Mouse (Mus musculus): ENCODE data around the gene Ccdc102a.

The Ccdc102a gene

GRCm38 (mm10) chr8:94922176-94922575, 4.3 kb upstream of the Ccdc102a start:
- DNase-seq (ENCODE audit: low read depth, low spot score): no peak

- DNase-seq (ENCODE audit: low read depth, low spot score): no peak
These were observed 1.4 kb upstream of the Ccdc102a start for GRCm38 (mm10) chr8:94919256-94919655.

- DNase-seq (ENCODE audit: low read depth, low spot score): peak; percentile 64
These were observed 546 bp downstream of the Ccdc102a start for GRCm38 (mm10) chr8:94917352-94917751.

- no peak for DNase-seq (ENCODE audit: low read depth, low spot score)
These were observed 956 bp downstream of the Ccdc102a start for GRCm38 (mm10) chr8:94916960-94917324.

- no peak for DNase-seq (ENCODE audit: low read depth, low spot score)
These were observed 1.5 kb downstream of the Ccdc102a start for GRCm38 (mm10) chr8:94916311-94916959.

GRCm38 (mm10) chr8:94914701-94915101, 3.2 kb downstream of the Ccdc102a start:
- DNase-seq (ENCODE audit: low read depth, low spot score): no peak

- DNase-seq (ENCODE audit: low read depth, low spot score): no peak
These were observed 3.6 kb downstream of the Ccdc102a start for GRCm38 (mm10) chr8:94914256-94914655.

GRCm38 (mm10) chr8:94913061-94913660, 4.7 kb downstream of the Ccdc102a start:
- DNase-seq (ENCODE audit: low read depth, low spot score): peak; percentile 55

- DNase-seq (ENCODE audit: low read depth, low spot score): peak; percentile 76
These were observed 9.1 kb downstream of the Ccdc102a start for GRCm38 (mm10) chr8:94908847-94909246.

GRCm38 (mm10) chr8:94907591-94908300, 10.2 kb downstream of the Ccdc102a start:
- DNase-seq (ENCODE audit: low read depth, low spot score): no peak

- no peak for DNase-seq (ENCODE audit: low read depth, low spot score)
These were observed 13.3 kb downstream of the Ccdc102a start for GRCm38 (mm10) chr8:94904450-94905175.

- DNase-seq (ENCODE audit: low read depth, low spot score): no peak
These were observed 14.2 kb downstream of the Ccdc102a start for GRCm38 (mm10) chr8:94903709-94904108.

GRCm38 (mm10) chr8:94901031-94901430, 16.9 kb downstream of the Ccdc102a start:
- no peak for DNase-seq (ENCODE audit: low read depth, low spot score)

GRCm38 (mm10) chr8:94900617-94901016, 17.3 kb downstream of the Ccdc102a start:
- DNase-seq (ENCODE audit: low read depth, low spot score): no peak

GRCm38 (mm10) chr8:94899262-94899661, 18.6 kb downstream of the Ccdc102a start:
- no peak for DNase-seq (ENCODE audit: low read depth, low spot score)

- no peak for DNase-seq (ENCODE audit: low read depth, low spot score)
These were observed 25.0 kb downstream of the Ccdc102a start for GRCm38 (mm10) chr8:94892917-94893316.

GRCm38 (mm10) chr8:94888383-94889036, 29.4 kb downstream of the Ccdc102a start:
- DNase-seq (ENCODE audit: low read depth, low spot score): no peak

GRCm38 (mm10) chr8:94880742-94881141, 37.2 kb downstream of the Ccdc102a start:
- no peak for DNase-seq (ENCODE audit: low read depth, low spot score)

GRCm38 (mm10) chr8:94876820-94877219, 41.1 kb downstream of the Ccdc102a start:
- no peak for DNase-seq (ENCODE audit: low read depth, low spot score)

GRCm38 (mm10) chr8:94876197-94876730, 41.6 kb downstream of the Ccdc102a start, which contains the start of gene Dok4:
Dok4 (minus strand) TSS chr8:94876330.
- peak; percentile 73 for DNase-seq (ENCODE audit: low read depth, low spot score)

GRCm38 (mm10) chr8:94875871-94876150, 42.1 kb downstream of the Ccdc102a start:
- no peak for DNase-seq (ENCODE audit: low read depth, low spot score)
